ENCODE assay signal across 10 mouse cellular contexts in genomic region chr7:142249824-142250223, GRCm38 (mm10). TPM values are rescaled to one million over a fixed set of nuclear protein-coding genes. Genes with fewer than 3 reads are reported as not detected.
DNase-seq lines count a peak whose midpoint lies in the region; ATAC-seq and TF ChIP-seq lines count a peak whose summit lies in the region.
"Had no signal": no experiment of that assay in that cellular context is flagged by ENCODE, and none has a peak within 500 bp of the region (broad histone marks: within the 10 kb centered on the region; RNA-seq: fewer than 3 reads in every experiment).

No protein-coding gene starts in this region.

- H3K36me3 ChIP-seq in intestine, embryonic 14.5 days (ENCODE audit: control insufficient read depth, insufficient read depth, low read length): no peaks in the 10 kb centered on the region
- no peaks in the 10 kb centered on the region for H3K36me3 ChIP-seq in intestine, embryonic 15.5 days
- H3K36me3 ChIP-seq in ES-Bruce4 (ENCODE audit: control insufficient read depth, insufficient read depth, low read length, poor library complexity, severe bottlenecking): no peaks in the 10 kb centered on the region
- no peaks in the 10 kb centered on the region for H3K36me3 ChIP-seq in neural tube, embryonic 11.5 days (ENCODE audit: control insufficient read depth, insufficient read depth, low read length)
- no peaks in the 10 kb centered on the region for H3K36me3 ChIP-seq in midbrain, embryonic 11.5 days (ENCODE audit: control insufficient read depth, insufficient read depth, low read length)
- H3K36me3 ChIP-seq: midbrain, embryonic 12.5 days had no signal

- H3K4me1 ChIP-seq in intestine, embryonic 14.5 days (replicated peaks; ENCODE audit: control insufficient read depth, insufficient read depth, low read length): no peaks in the 10 kb centered on the region
- H3K4me1 ChIP-seq in intestine, embryonic 15.5 days (replicated peaks): no peaks in the 10 kb centered on the region
- H3K4me1 ChIP-seq in ES-Bruce4 (ENCODE audit: control insufficient read depth, insufficient read depth, low read length): no peaks in the 10 kb centered on the region
- no peaks in the 10 kb centered on the region for H3K4me1 ChIP-seq in neural tube, embryonic 11.5 days (ENCODE audit: control insufficient read depth, insufficient read depth, low read length)
- no peaks in the 10 kb centered on the region for H3K4me1 ChIP-seq in midbrain, embryonic 11.5 days (ENCODE audit: control insufficient read depth, insufficient read depth, low read length)
- H3K4me1 ChIP-seq: midbrain, embryonic 12.5 days had no signal

- no peaks in the 10 kb centered on the region; the same call in 1 of the 2 replicates for H3K27me3 ChIP-seq in intestine, embryonic 14.5 days (replicated peaks; ENCODE audit: control insufficient read depth, insufficient read depth, low read length)
- no peaks in the 10 kb centered on the region for H3K27me3 ChIP-seq in intestine, embryonic 15.5 days (replicated peaks)
- H3K27me3 ChIP-seq in ES-Bruce4 (ENCODE audit: control insufficient read depth, insufficient read depth, low read length, poor library complexity, severe bottlenecking): no peaks in the 10 kb centered on the region
- H3K27me3 ChIP-seq in neural tube, embryonic 11.5 days (ENCODE audit: control insufficient read depth, insufficient read depth, low read length): no peaks in the 10 kb centered on the region
- no peaks in the 10 kb centered on the region for H3K27me3 ChIP-seq in midbrain, embryonic 11.5 days (ENCODE audit: control insufficient read depth, insufficient read depth, low read length)
- H3K27me3 ChIP-seq: midbrain, embryonic 12.5 days had no signal

- no peak for TF ChIP-seq POLR2A in ES-Bruce4 (IDR thresholded peaks at IDR 0.05; ENCODE audit: insufficient read depth, low read length)

- WGBS in intestine, embryonic 14.5 days: 0% methylated on average over 1 of the region's 1 CpGs
- whole genome bisulfite sequencing in intestine, embryonic 15.5 days: 0% methylated on average over 1 of the region's 1 CpGs
- WGBS in neural tube, embryonic 11.5 days: 3% methylated on average over 1 of the region's 1 CpGs
- WGBS in midbrain, embryonic 11.5 days: 0% methylated on average over 1 of the region's 1 CpGs

- no peak for ATAC-seq in intestine, embryonic 14.5 days (replicated peaks; ENCODE audit: low FRiP score, low TSS enrichment, low read depth)
- ATAC-seq in intestine, embryonic 15.5 days: no peak
- no peak for ATAC-seq in neural tube, embryonic 11.5 days (ENCODE audit: insufficient read depth, low FRiP score, low TSS enrichment)
- ATAC-seq in midbrain, embryonic 11.5 days (ENCODE audit: low FRiP score): no peak

- H3K4me2 ChIP-seq in intestine, embryonic 14.5 days (ENCODE audit: low read length): no peak overlapping the region
- no peak overlapping the region for H3K4me2 ChIP-seq in intestine, embryonic 15.5 days (replicated peaks)
- no peak overlapping the region for H3K4me2 ChIP-seq in neural tube, embryonic 11.5 days (ENCODE audit: low read depth)
- no peak overlapping the region for H3K4me2 ChIP-seq in midbrain, embryonic 11.5 days
- H3K4me2 ChIP-seq: midbrain, embryonic 12.5 days had no signal

- H3K9me3 ChIP-seq in intestine, embryonic 14.5 days (ENCODE audit: control insufficient read depth, low read length): no peaks in the 10 kb centered on the region
- no peaks in the 10 kb centered on the region for H3K9me3 ChIP-seq in intestine, embryonic 15.5 days
- no peaks in the 10 kb centered on the region for H3K9me3 ChIP-seq in ES-Bruce4 (replicated peaks; ENCODE audit: control insufficient read depth, insufficient read depth, low read length, poor library complexity, severe bottlenecking)
- no peaks in the 10 kb centered on the region for H3K9me3 ChIP-seq in neural tube, embryonic 11.5 days (ENCODE audit: control insufficient read depth, low read length)
- H3K9me3 ChIP-seq in midbrain, embryonic 11.5 days (ENCODE audit: control insufficient read depth, low read length): no peaks in the 10 kb centered on the region
- H3K9me3 ChIP-seq: midbrain, embryonic 12.5 days had no signal

- TF ChIP-seq EP300 in ES-Bruce4 (IDR thresholded peaks at IDR 0.05; ENCODE audit: insufficient read depth, low read depth, low read length): no peak

- H3K9ac ChIP-seq in intestine, embryonic 14.5 days (ENCODE audit: low read length): no peak overlapping the region
- H3K9ac ChIP-seq in intestine, embryonic 15.5 days: no peak overlapping the region
- H3K9ac ChIP-seq in ES-Bruce4 (ENCODE audit: low read depth, poor library complexity, severe bottlenecking): no peak overlapping the region
- no peak overlapping the region for H3K9ac ChIP-seq in neural tube, embryonic 11.5 days (ENCODE audit: low read length)
- no peak overlapping the region for H3K9ac ChIP-seq in midbrain, embryonic 11.5 days (ENCODE audit: low read length)
- H3K9ac ChIP-seq: midbrain, embryonic 12.5 days had no signal

- H3K4me3 ChIP-seq in intestine, embryonic 14.5 days (ENCODE audit: low read depth, low read length): no peak overlapping the region
- H3K4me3 ChIP-seq in intestine, embryonic 15.5 days (replicated peaks): no peak overlapping the region
- H3K4me3 ChIP-seq in ES-Bruce4 (ENCODE audit: low read depth, low read length): no peak overlapping the region
- no peak overlapping the region for H3K4me3 ChIP-seq in neural tube, embryonic 11.5 days (ENCODE audit: low read depth, low read length)
- H3K4me3 ChIP-seq in midbrain, embryonic 11.5 days (ENCODE audit: low read depth, low read length): no peak overlapping the region
- H3K4me3 ChIP-seq: erythroblast, embryonic 14.5 days; midbrain, embryonic 12.5 days had no signal

- peak; percentile 76 for DNase-seq in intestine, embryonic 14.5 days (ENCODE audit: low spot score)
- DNase-seq in adrenal gland, postnatal 10 days: peak; percentile 47
- DNase-seq in forelimb bud, embryonic 11.5 days (ENCODE audit: low read depth, low spot score): peak; percentile 31
- DNase-seq in layer of hippocampus, postnatal 14 days (ENCODE audit: low spot score in 2 of 2): peak; percentile 32 to 34
- DNase-seq in neural tube, embryonic 11.5 days (ENCODE audit: low spot score): peak; percentile 38
- no peak for DNase-seq in midbrain, embryonic 11.5 days (ENCODE audit: low spot score, missing footprints)

- H3K27ac ChIP-seq in intestine, embryonic 14.5 days (ENCODE audit: low read depth): no peak overlapping the region
- no peak overlapping the region for H3K27ac ChIP-seq in intestine, embryonic 15.5 days
- H3K27ac ChIP-seq in ES-Bruce4 (ENCODE audit: insufficient read depth, low read length): no peak overlapping the region
- no peak overlapping the region for H3K27ac ChIP-seq in neural tube, embryonic 11.5 days (ENCODE audit: low read depth, low read length)
- H3K27ac ChIP-seq in midbrain, embryonic 11.5 days (ENCODE audit: low read depth, low read length): no peak overlapping the region
- H3K27ac ChIP-seq: midbrain, embryonic 12.5 days had no signal

- peak; percentile 49 for TF ChIP-seq CTCF in ES-Bruce4 (IDR thresholded peaks at IDR 0.05; ENCODE audit: low read depth, low read length)

RNA-seq across cellular contexts. Expression of gene Gm2431, which starts 8.3 kb away (rescaled TPM):
- not detected in 2 replicates for polyA plus RNA-seq in intestine, embryonic 14.5 days (2014; fragmentation: Nextera tagmentation; extraction: Ambion mirVana)
- polyA plus RNA-seq in intestine, embryonic 15.5 days (2015; fragmentation: Nextera tagmentation; extraction: Ambion mirVana): not detected in 2 replicates
- polyA plus RNA-seq in ES-Bruce4 (2011; ENCODE audit: insufficient read depth, insufficient read length, low read depth, missing spikeins): not detected in 2 replicates
- not detected for total RNA-seq in adrenal gland, postnatal 10 days (2021)
- total RNA-seq in layer of hippocampus, postnatal 14 days (2021): not detected
- polyA plus RNA-seq in neural tube, embryonic 11.5 days (2014; fragmentation: Nextera tagmentation; extraction: Ambion mirVana): not detected in 2 replicates
- not detected in 2 replicates for polyA plus RNA-seq in midbrain, embryonic 11.5 days (2014; fragmentation: Nextera tagmentation; extraction: Ambion mirVana)
- polyA plus RNA-seq: erythroblast, embryonic 14.5 days; midbrain, embryonic 12.5 days had no signal

RNA-seq across cellular contexts. Expression of gene Gm40460, which starts 8.9 kb away (rescaled TPM):
- polyA plus RNA-seq in intestine, embryonic 14.5 days (2014; fragmentation: Nextera tagmentation; extraction: Ambion mirVana): not detected in 2 replicates
- polyA plus RNA-seq in intestine, embryonic 15.5 days (2015; fragmentation: Nextera tagmentation; extraction: Ambion mirVana): not detected in 2 replicates
- polyA plus RNA-seq in ES-Bruce4 (2011; ENCODE audit: insufficient read depth, insufficient read length, low read depth, missing spikeins): not detected in 2 replicates
- total RNA-seq in adrenal gland, postnatal 10 days (2021): not detected
- total RNA-seq in layer of hippocampus, postnatal 14 days (2021): not detected
- not detected in 2 replicates for polyA plus RNA-seq in neural tube, embryonic 11.5 days (2014; fragmentation: Nextera tagmentation; extraction: Ambion mirVana)
- not detected in 2 replicates for polyA plus RNA-seq in midbrain, embryonic 11.5 days (2014; fragmentation: Nextera tagmentation; extraction: Ambion mirVana)
- polyA plus RNA-seq: erythroblast, embryonic 14.5 days; midbrain, embryonic 12.5 days had no signal

RNA-seq across cellular contexts. Expression of gene Krtap5-5, which starts 20.1 kb away (rescaled TPM):
- not detected in 2 replicates for polyA plus RNA-seq in intestine, embryonic 14.5 days (2014; fragmentation: Nextera tagmentation; extraction: Ambion mirVana)
- polyA plus RNA-seq in intestine, embryonic 15.5 days (2015; fragmentation: Nextera tagmentation; extraction: Ambion mirVana): not detected in 2 replicates
- polyA plus RNA-seq in ES-Bruce4 (2011; ENCODE audit: insufficient read depth, insufficient read length, low read depth, missing spikeins): not detected in 2 replicates
- not detected for total RNA-seq in adrenal gland, postnatal 10 days (2021)
- total RNA-seq in layer of hippocampus, postnatal 14 days (2021): not detected
- not detected in 2 replicates for polyA plus RNA-seq in neural tube, embryonic 11.5 days (2014; fragmentation: Nextera tagmentation; extraction: Ambion mirVana)
- polyA plus RNA-seq in midbrain, embryonic 11.5 days (2014; fragmentation: Nextera tagmentation; extraction: Ambion mirVana): not detected in 2 replicates
- polyA plus RNA-seq: erythroblast, embryonic 14.5 days; midbrain, embryonic 12.5 days had no signal

RNA-seq across cellular contexts. Expression of gene Gm4559, which starts 24.3 kb away (rescaled TPM):
- not detected in 2 replicates for polyA plus RNA-seq in intestine, embryonic 14.5 days (2014; fragmentation: Nextera tagmentation; extraction: Ambion mirVana)
- polyA plus RNA-seq in intestine, embryonic 15.5 days (2015; fragmentation: Nextera tagmentation; extraction: Ambion mirVana): not detected in 2 replicates
- not detected in 2 replicates for polyA plus RNA-seq in ES-Bruce4 (2011; ENCODE audit: insufficient read depth, insufficient read length, low read depth, missing spikeins)
- not detected for total RNA-seq in adrenal gland, postnatal 10 days (2021)
- not detected for total RNA-seq in layer of hippocampus, postnatal 14 days (2021)
- not detected in 2 replicates for polyA plus RNA-seq in neural tube, embryonic 11.5 days (2014; fragmentation: Nextera tagmentation; extraction: Ambion mirVana)
- not detected in 2 replicates for polyA plus RNA-seq in midbrain, embryonic 11.5 days (2014; fragmentation: Nextera tagmentation; extraction: Ambion mirVana)
- polyA plus RNA-seq: erythroblast, embryonic 14.5 days; midbrain, embryonic 12.5 days had no signal

RNA-seq across cellular contexts. Expression of gene Gm7579, which starts 38.2 kb away (rescaled TPM):
- polyA plus RNA-seq in intestine, embryonic 14.5 days (2014; fragmentation: Nextera tagmentation; extraction: Ambion mirVana): not detected in 2 replicates
- not detected in 2 replicates for polyA plus RNA-seq in intestine, embryonic 15.5 days (2015; fragmentation: Nextera tagmentation; extraction: Ambion mirVana)
- not detected in 2 replicates for polyA plus RNA-seq in ES-Bruce4 (2011; ENCODE audit: insufficient read depth, insufficient read length, low read depth, missing spikeins)
- total RNA-seq in adrenal gland, postnatal 10 days (2021): not detected
- not detected for total RNA-seq in layer of hippocampus, postnatal 14 days (2021)
- not detected in 2 replicates for polyA plus RNA-seq in neural tube, embryonic 11.5 days (2014; fragmentation: Nextera tagmentation; extraction: Ambion mirVana)
- polyA plus RNA-seq in midbrain, embryonic 11.5 days (2014; fragmentation: Nextera tagmentation; extraction: Ambion mirVana): not detected in 2 replicates
- polyA plus RNA-seq: erythroblast, embryonic 14.5 days; midbrain, embryonic 12.5 days had no signal
